Mouse (Mus musculus) stomach, postnatal 0 days (tissue): Measurements from ENCODE around the gene Aco2. TPM values are rescaled to one million over a fixed set of nuclear protein-coding genes. Genes with fewer than 3 reads are reported as not detected.

Experiments used
- ATAC-seq: fragments of 200-750 bp; cut with Nextera tagmentation; 2 replicates; pipeline ENCODE4 v1.8.0; 2017; ENCODE audit not compliant: low FRiP score, low TSS enrichment
- DNase-seq: peaks from one replicate; pipeline ENCODE4 v3.0.0-alpha.2; 2016; ENCODE audit warnings: low spot score
- H3K27ac ChIP-seq: fragments of 300-500 bp; sonication (generic); replicated peaks from 2 replicates; pipeline ENCODE4 v1.5.1; 2014; ENCODE audit warnings: mild to moderate bottlenecking, control low read depth
- H3K27me3 ChIP-seq: fragments of 300-500 bp; sonication (generic); 2 replicates; pipeline ENCODE4 v1.6.1; 2014; ENCODE audit warnings: low read length; ENCODE audit not compliant: control insufficient read depth, insufficient read depth
- H3K36me3 ChIP-seq: fragments of 300-500 bp; sonication (generic); 2 replicates; pipeline ENCODE4 v1.6.1; 2014; ENCODE audit warnings: low read length, mixed read lengths; ENCODE audit not compliant: control insufficient read depth, insufficient read depth
- H3K4me1 ChIP-seq: fragments of 300-500 bp; sonication (generic); replicated peaks from 2 replicates; pipeline ENCODE4 v1.6.1; 2014; ENCODE audit warnings: antibody characterized with exemption; ENCODE audit not compliant: control insufficient read depth, insufficient read depth
- H3K4me2 ChIP-seq: fragments of 300-500 bp; sonication (generic); replicated peaks from 2 replicates; pipeline ENCODE4 v1.6.1; 2014; ENCODE audit warnings: low read depth, mild to moderate bottlenecking, control low read depth, moderate library complexity
- H3K4me3 ChIP-seq: fragments of 300-500 bp; sonication (generic); 2 replicates; pipeline ENCODE4 v1.5.1; 2014; ENCODE audit warnings: low read depth, low read length, control low read depth
- H3K9ac ChIP-seq: fragments of 300-500 bp; sonication (generic); 2 replicates; pipeline ENCODE4 v1.6.1; 2014; ENCODE audit warnings: mild to moderate bottlenecking, low read length, control low read depth, mixed read lengths
- H3K9me3 ChIP-seq: fragments of 300-500 bp; sonication (generic); 2 replicates; pipeline ENCODE4 v1.6.1; 2016; ENCODE audit warnings: low read length; ENCODE audit not compliant: control insufficient read depth
- CTCF ChIP-seq: IDR thresholded peaks from 2 replicates; pipeline ENCODE4 v1.5.1; 2016; ENCODE audit warnings: antibody characterized with exemption, low read depth, mild to moderate bottlenecking, moderate library complexity
- EP300 ChIP-seq: optimal IDR thresholded peaks from 2 replicates; pipeline ENCODE3; 2016; ENCODE audit warnings: antibody characterized with exemption
- WGBS: fragments of 180-500 bp; shearing (Covaris S2); extraction: QIAGEN DNeasy Blood & Tissue Kit; methylation state at CpG from one replicate; pipeline ENCODE4 v1.1.7; 2014; 5-methylcytosine and 5-hydroxymethylcytosine counted together
- polyA plus RNA-seq: library from polyadenylated mRNA; unstranded; fragments of >200 nt; fragmentation: Nextera tagmentation; extraction: Ambion mirVana; gene quantifications from 2 replicates; pipeline ENCODE4 v1.2.1, GENCODE M21; 2015

Gene Aco2
- polyA plus RNA-seq, 1 experiment from 2014 or later: 130 TPM

DNA sequence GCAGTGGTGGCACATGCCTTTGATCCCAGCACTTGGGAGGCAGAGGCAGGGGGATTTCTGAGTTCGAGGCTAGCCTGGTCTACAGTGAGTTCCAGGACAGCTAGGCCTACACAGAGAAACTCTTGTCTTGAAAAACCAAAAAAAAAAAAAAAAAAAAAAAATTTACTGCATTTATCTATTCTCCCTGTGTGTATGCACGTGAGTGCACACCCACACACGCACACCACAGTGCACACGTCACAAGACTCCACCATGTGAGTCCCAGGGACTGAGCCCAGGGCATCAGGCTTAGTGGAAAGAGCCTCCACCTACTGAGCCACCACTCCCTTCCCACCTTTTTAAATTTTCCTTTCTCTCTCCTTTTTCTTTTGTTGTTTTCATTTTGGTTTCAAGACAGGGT lies 41.6 kb upstream of the Aco2 start:
- Histone ChIP-seq H3K27ac (no peak overlapping the region), H3K4me3 (no peak overlapping the region), H3K9ac (no peak overlapping the region), H3K9me3 (no peaks in the 10 kb centered on the region), H3K27me3 (no peaks in the 10 kb centered on the region), H3K36me3 (peaks cover 9% of the 10 kb centered on the region; the same call in 1 of the 2 replicates), H3K4me2 (no peak overlapping the region), H3K4me1 (no peaks in the 10 kb centered on the region)
- no peak for ATAC-seq
- TF ChIP-seq EP300 (no peak), CTCF (no peak)
- DNase-seq: no peak
- 91% methylated on average over 4 of the region's 4 CpGs for WGBS

DNA sequence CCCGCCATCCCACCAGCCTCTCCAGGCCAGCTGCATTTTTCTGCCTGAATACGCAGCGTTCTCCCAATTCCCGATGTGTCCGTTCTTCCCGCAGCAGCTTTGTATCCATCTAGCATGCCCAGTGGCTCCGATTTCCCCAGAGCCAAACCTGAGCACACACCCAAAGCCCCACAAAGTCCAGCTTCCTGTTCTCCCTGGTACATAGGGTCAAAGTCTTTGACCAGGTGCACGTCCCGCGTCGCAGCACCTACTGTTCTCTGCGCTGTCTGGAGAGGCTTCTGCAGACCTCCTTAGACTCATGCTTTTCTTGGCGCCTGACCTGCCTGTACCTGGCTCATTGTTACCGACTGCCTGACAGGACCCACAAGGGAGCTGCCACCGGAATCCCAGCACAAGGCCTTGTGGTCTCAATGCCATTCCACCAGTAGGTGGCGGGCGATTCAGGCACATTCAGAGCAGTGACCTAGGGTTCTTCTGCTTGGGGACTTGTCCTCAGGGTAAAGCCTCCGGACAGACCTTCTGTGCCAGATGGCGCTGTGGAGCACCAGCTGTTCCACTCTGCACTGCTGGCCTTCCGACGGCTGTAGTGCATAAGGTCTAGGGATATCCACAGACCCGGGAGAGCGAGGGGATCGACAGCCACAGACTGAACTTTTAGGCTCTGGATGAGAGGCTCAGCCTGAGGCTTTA lies 40.8 kb upstream of the Aco2 start:
- peak; percentile 87 for ATAC-seq

DNA sequence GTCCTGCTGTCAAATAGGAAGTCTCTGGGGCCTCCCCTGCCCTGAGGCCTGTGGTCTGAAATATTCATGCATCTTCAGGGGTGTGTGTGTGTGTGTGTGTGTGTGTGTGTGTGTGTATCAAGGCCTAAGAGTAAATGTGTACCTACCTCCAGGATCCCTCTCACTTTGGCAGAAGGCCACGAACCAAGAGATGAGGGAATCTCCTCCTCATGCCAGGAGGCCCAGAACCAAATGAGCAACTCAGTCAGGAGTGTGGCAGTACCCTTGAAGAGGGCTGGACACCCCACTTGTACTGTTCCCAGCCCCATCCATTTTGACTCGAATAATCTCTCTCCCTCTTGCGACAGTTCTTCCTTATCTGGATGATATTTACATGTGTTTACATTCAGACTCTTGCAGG lies 39.9 kb upstream of the Aco2 start:
- no peak overlapping the region for H3K4me2 ChIP-seq
- 0 out of 2 replicates have a peak, but pooled peaks cover 3% of the 10 kb centered on the region for H3K4me1 ChIP-seq
- DNase-seq (no peak), ATAC-seq (no peak)
- H3K27me3 ChIP-seq: no peaks in the 10 kb centered on the region
- no peak overlapping the region for H3K27ac ChIP-seq
- 59% methylated on average over 3 of the region's 3 CpGs for WGBS
- no peak overlapping the region for H3K9ac ChIP-seq
- no peaks in the 10 kb centered on the region for H3K9me3 ChIP-seq
- H3K36me3 ChIP-seq: 0 out of 2 replicates have a peak, but pooled peaks cover 3% of the 10 kb centered on the region
- TF ChIP-seq EP300 (no peak), CTCF (no peak)
- no peak overlapping the region for H3K4me3 ChIP-seq

More for the DNA sequence above, 40.8 kb upstream of the Aco2 start:
- H3K4me1 ChIP-seq: 0 out of 2 replicates have a peak, but pooled peaks cover 3% of the 10 kb centered on the region
- H3K9ac ChIP-seq: peak overlapping the region; percentile 14; the same call in 1 of the 2 replicates
- H3K36me3 ChIP-seq: peaks cover 3% of the 10 kb centered on the region; the same call in 1 of the 2 replicates
- TF ChIP-seq EP300 (no peak), CTCF (peak; percentile 100)
- peak overlapping the region; percentile 20 for H3K4me2 ChIP-seq
- no peak overlapping the region for H3K4me3 ChIP-seq
- H3K27me3 ChIP-seq: no peaks in the 10 kb centered on the region
- no peaks in the 10 kb centered on the region for H3K9me3 ChIP-seq
- WGBS: 14% methylated on average over 24 of the region's 24 CpGs
- H3K27ac ChIP-seq: no peak overlapping the region; the same call in 1 of the 2 replicates
- peak; percentile 95 for DNase-seq

DNA sequence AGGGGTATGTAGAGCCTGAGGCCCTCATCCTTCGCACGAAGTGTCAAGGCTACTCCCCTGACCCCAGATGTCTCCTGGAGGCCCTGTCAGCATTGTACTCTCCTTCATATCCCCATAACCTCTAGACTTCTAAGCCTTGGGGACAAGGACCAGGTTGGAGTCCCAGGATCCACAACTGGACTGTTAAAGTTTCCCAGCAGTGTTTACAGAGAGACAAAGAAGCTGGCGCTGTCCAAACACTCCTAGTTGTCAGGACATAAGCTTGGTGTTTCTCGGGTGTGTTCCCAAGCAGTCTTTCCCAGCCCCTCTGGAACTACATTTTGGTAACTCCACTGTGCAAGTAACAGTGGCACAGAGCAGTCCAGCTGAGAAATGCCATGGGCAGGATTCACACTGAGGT lies 38.6 kb upstream of the Aco2 start:
- H3K4me3 ChIP-seq: no peak overlapping the region
- H3K4me1 ChIP-seq: 0 out of 2 replicates have a peak, but pooled peaks cover 3% of the 10 kb centered on the region
- no peaks in the 10 kb centered on the region for H3K9me3 ChIP-seq
- TF ChIP-seq CTCF (no peak), EP300 (no peak)
- WGBS: 56% methylated on average over 4 of the region's 4 CpGs
- no peak overlapping the region for H3K9ac ChIP-seq
- H3K27me3 ChIP-seq: no peaks in the 10 kb centered on the region
- H3K4me2 ChIP-seq: no peak overlapping the region
- DNase-seq (no peak), ATAC-seq (no peak)
- H3K36me3 ChIP-seq: 0 out of 2 replicates have a peak, but pooled peaks cover 3% of the 10 kb centered on the region
- no peak overlapping the region for H3K27ac ChIP-seq

DNA sequence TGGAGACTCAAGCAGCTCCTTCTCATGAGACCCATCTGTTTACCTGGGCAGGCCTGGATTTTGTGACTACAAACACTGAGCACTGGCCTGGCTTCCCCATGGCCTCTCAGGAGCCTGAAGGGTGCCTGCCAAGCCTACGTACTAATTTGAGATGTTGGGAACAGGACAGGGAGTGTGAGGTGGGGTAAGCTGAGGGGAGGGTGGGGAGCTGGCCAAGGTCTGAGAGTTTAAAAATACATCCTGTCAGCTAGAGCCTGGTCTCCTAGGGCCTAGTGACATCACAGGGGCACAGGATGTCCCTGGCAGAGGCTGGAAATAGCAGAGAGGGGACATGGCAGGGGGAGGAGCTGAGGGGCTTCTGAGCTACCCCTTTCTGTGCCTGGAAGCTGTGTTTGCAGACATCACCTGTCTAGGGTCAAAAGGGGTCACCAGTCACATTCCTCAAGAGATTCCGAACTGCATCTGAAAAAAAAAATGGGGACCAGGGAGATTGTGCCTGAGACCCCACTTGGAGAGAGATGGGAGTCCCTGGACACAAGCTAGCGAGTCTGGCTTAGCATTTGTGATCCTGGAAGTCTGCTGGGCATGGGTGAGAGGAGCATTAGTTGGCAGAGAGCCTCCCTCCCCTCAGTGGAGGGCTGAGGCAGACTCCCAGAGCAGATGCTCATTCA lies 37.8 kb upstream of the Aco2 start:
- no peaks in the 10 kb centered on the region for H3K36me3 ChIP-seq
- no peak overlapping the region for H3K9ac ChIP-seq
- no peak overlapping the region for H3K27ac ChIP-seq
- H3K4me1 ChIP-seq: 0 out of 2 replicates have a peak, but pooled peaks cover 3% of the 10 kb centered on the region
- no peaks in the 10 kb centered on the region for H3K9me3 ChIP-seq
- H3K4me2 ChIP-seq: no peak overlapping the region
- no peak for DNase-seq
- WGBS: 71% methylated on average over 3 of the region's 3 CpGs
- no peaks in the 10 kb centered on the region for H3K27me3 ChIP-seq
- ATAC-seq: no peak
- H3K4me3 ChIP-seq: no peak overlapping the region
- TF ChIP-seq EP300 (no peak), CTCF (no peak)
